Mouse (Mus musculus) hindbrain, embryonic 12.5 days (tissue): ENCODE results near the gene Bmp7. TPM values are rescaled to one million over a fixed set of nuclear protein-coding genes. Genes with fewer than 3 reads are reported as not detected.

Source experiments
- ATAC-seq: fragments of 200-750 bp; cut with Nextera tagmentation; 2 replicates; pipeline ENCODE4 v1.8.0; 2017; ENCODE audit warnings: moderate TSS enrichment; ENCODE audit not compliant: low FRiP score
- H3K27ac ChIP-seq: fragments of 300-500 bp; sonication (generic); 2 replicates; pipeline ENCODE4 v1.5.1; 2016; ENCODE audit warnings: mild to moderate bottlenecking
- H3K27me3 ChIP-seq: fragments of 300-500 bp; sonication (generic); 2 replicates; pipeline ENCODE4 v1.6.1; 2016; ENCODE audit warnings: mild to moderate bottlenecking
- H3K36me3 ChIP-seq: fragments of 300-500 bp; sonication (generic); 2 replicates; pipeline ENCODE4 v1.6.1; 2016; ENCODE audit warnings: mild to moderate bottlenecking
- H3K4me1 ChIP-seq: fragments of 300-500 bp; sonication (generic); 2 replicates; pipeline ENCODE4 v1.6.1; 2016
- H3K4me2 ChIP-seq: fragments of 300-500 bp; sonication (generic); replicated peaks from 2 replicates; pipeline ENCODE4 v1.6.1; 2016; ENCODE audit warnings: mild to moderate bottlenecking
- H3K4me3 ChIP-seq: fragments of 300-500 bp; sonication (generic); 2 replicates; pipeline ENCODE4 v1.5.1; 2016; ENCODE audit warnings: mild to moderate bottlenecking
- H3K9ac ChIP-seq: fragments of 300-500 bp; sonication (generic); 2 replicates; pipeline ENCODE4 v1.6.1; 2016; ENCODE audit warnings: mild to moderate bottlenecking, moderate library complexity
- H3K9me3 ChIP-seq: fragments of 300-500 bp; sonication (generic); replicated peaks from 2 replicates; pipeline ENCODE4 v1.6.1; 2016; ENCODE audit warnings: mild to moderate bottlenecking
- WGBS: fragments of 180-500 bp; shearing (Covaris S2); methylation state at CpG from one replicate; pipeline ENCODE4 v1.1.7; 2016; 5-methylcytosine and 5-hydroxymethylcytosine counted together
- polyA plus RNA-seq: library from polyadenylated mRNA; unstranded; fragments of >200 nt; fragmentation: Nextera tagmentation; extraction: Ambion mirVana; gene quantifications from 2 replicates; pipeline ENCODE4 v1.2.1, GENCODE M21; 2016

The Bmp7 gene
- 18.3 and 19.0 TPM in 2 replicates for polyA plus RNA-seq

GRCm38 (mm10) chr2:172940003-172940798, at the start of gene Bmp7:
TSS of gene Bmp7 (minus strand) at chr2:172940321.
- Histone ChIP-seq H3K4me1 (peaks cover 59% of the 10 kb centered on the region), H3K9me3 (no peaks in the 10 kb centered on the region), H3K4me3 (peak within 1 kb of the TSS; percentile 38), H3K4me2 (peak within 1 kb of the TSS; percentile 83), H3K27ac (peak within 1 kb of the TSS; percentile 56), H3K27me3 (peaks cover 97% of the 10 kb centered on the region), H3K36me3 (no peaks in the 10 kb centered on the region), H3K9ac (peak within 1 kb of the TSS; percentile 58)
- under 1% methylated on average over 81 of the region's 82 CpGs for WGBS
- peak; percentile 39 for ATAC-seq

GRCm38 (mm10) chr2:172982776-172983561, 42.8 kb upstream of the Bmp7 start:
- WGBS, result 73% methylated on average over 9 of the region's 9 CpGs
- Histone ChIP-seq H3K9me3 (no peaks in the 10 kb centered on the region), H3K27ac (no peak overlapping the region), H3K4me1 (no peaks in the 10 kb centered on the region), H3K4me3 (no peak overlapping the region), H3K9ac (no peak overlapping the region), H3K27me3 (0 out of 2 replicates have a peak, but pooled peaks cover 4% of the 10 kb centered on the region), H3K36me3 (no peaks in the 10 kb centered on the region), H3K4me2 (no peak overlapping the region)
- no peak for ATAC-seq

GRCm38 (mm10) chr2:172979666-172980345, 39.7 kb upstream of the Bmp7 start:
- H3K27ac ChIP-seq, result no peak overlapping the region
- peaks cover 18% of the 10 kb centered on the region for H3K4me1 ChIP-seq
- no peak for ATAC-seq
- H3K36me3 ChIP-seq, result no peaks in the 10 kb centered on the region
- H3K9me3 ChIP-seq, result no peaks in the 10 kb centered on the region
- no peaks in the 10 kb centered on the region for H3K27me3 ChIP-seq
- H3K4me2 ChIP-seq, result no peak overlapping the region
- no peak overlapping the region for H3K9ac ChIP-seq
- WGBS, result 93% methylated on average over 40 of the region's 43 CpGs
- H3K4me3 ChIP-seq, result no peak overlapping the region

GRCm38 (mm10) chr2:172978131-172978633, 38.1 kb upstream of the Bmp7 start:
- ATAC-seq, result no peak
- peaks cover 27% of the 10 kb centered on the region for H3K4me1 ChIP-seq
- no peak overlapping the region for H3K9ac ChIP-seq
- H3K27ac ChIP-seq, result no peak overlapping the region
- H3K36me3 ChIP-seq, result no peaks in the 10 kb centered on the region
- H3K4me2 ChIP-seq, result no peak overlapping the region
- H3K27me3 ChIP-seq, result no peaks in the 10 kb centered on the region
- WGBS, result 48% methylated on average over 4 of the region's 4 CpGs
- no peaks in the 10 kb centered on the region for H3K9me3 ChIP-seq
- H3K4me3 ChIP-seq, result no peak overlapping the region

GRCm38 (mm10) chr2:172977409-172978130, 37.4 kb upstream of the Bmp7 start, which contains the start of gene Spo11:
TSS of gene Spo11 (plus strand) at chr2:172977700.
- Histone ChIP-seq H3K36me3 (no peaks in the 10 kb centered on the region), H3K27me3 (no peaks in the 10 kb centered on the region), H3K27ac (peak within 1 kb of the TSS; percentile 30), H3K4me3 (no peak within 1 kb of the TSS), H3K4me1 (peaks cover 27% of the 10 kb centered on the region), H3K9ac (no peak within 1 kb of the TSS), H3K4me2 (peak within 1 kb of the TSS; percentile 34), H3K9me3 (no peaks in the 10 kb centered on the region)
- ATAC-seq, result no peak
- 11% methylated on average over 14 of the region's 14 CpGs for WGBS

- Histone ChIP-seq H3K4me2 (peak overlapping the region; percentile 34; the same call in 1 of the 2 replicates), H3K27me3 (no peaks in the 10 kb centered on the region), H3K4me1 (peaks cover 27% of the 10 kb centered on the region), H3K36me3 (no peaks in the 10 kb centered on the region), H3K27ac (no peak overlapping the region; the same call in 1 of the 2 replicates), H3K9ac (no peak overlapping the region), H3K9me3 (no peaks in the 10 kb centered on the region), H3K4me3 (no peak overlapping the region)
- no peak for ATAC-seq
- 26% methylated on average over 7 of the region's 7 CpGs for WGBS
Measured at GRCm38 (mm10) chr2:172976661-172977238, 36.6 kb upstream of the Bmp7 start.

GRCm38 (mm10) chr2:172975159-172975558, 35.0 kb upstream of the Bmp7 start:
- no peak for ATAC-seq
- H3K36me3 ChIP-seq, result no peaks in the 10 kb centered on the region
- no peak overlapping the region for H3K4me2 ChIP-seq
- WGBS, result 85% methylated on average over 6 of the region's 6 CpGs
- H3K4me1 ChIP-seq, result peaks cover 27% of the 10 kb centered on the region
- H3K9me3 ChIP-seq, result no peaks in the 10 kb centered on the region
- H3K4me3 ChIP-seq, result no peak overlapping the region
- H3K27ac ChIP-seq, result no peak overlapping the region
- H3K27me3 ChIP-seq, result no peaks in the 10 kb centered on the region
- no peak overlapping the region for H3K9ac ChIP-seq

GRCm38 (mm10) chr2:172974701-172975100, 34.6 kb upstream of the Bmp7 start:
- no peaks in the 10 kb centered on the region for H3K36me3 ChIP-seq
- H3K4me3 ChIP-seq, result no peak overlapping the region
- WGBS, result 31% methylated on average over 7 of the region's 7 CpGs
- H3K27me3 ChIP-seq, result no peaks in the 10 kb centered on the region
- H3K9ac ChIP-seq, result no peak overlapping the region
- no peak overlapping the region for H3K4me2 ChIP-seq
- no peak for ATAC-seq
- H3K4me1 ChIP-seq, result peaks cover 27% of the 10 kb centered on the region
- no peak overlapping the region for H3K27ac ChIP-seq
- H3K9me3 ChIP-seq, result no peaks in the 10 kb centered on the region

- H3K36me3 ChIP-seq, result no peaks in the 10 kb centered on the region
- no peak overlapping the region for H3K27ac ChIP-seq
- H3K27me3 ChIP-seq, result no peaks in the 10 kb centered on the region
- no peak overlapping the region for H3K9ac ChIP-seq
- H3K4me3 ChIP-seq, result no peak overlapping the region
- H3K4me2 ChIP-seq, result no peak overlapping the region
- H3K4me1 ChIP-seq, result peaks cover 27% of the 10 kb centered on the region
- 19% methylated on average over 7 of the region's 7 CpGs for WGBS
- H3K9me3 ChIP-seq, result no peaks in the 10 kb centered on the region
- no peak for ATAC-seq
Measured at GRCm38 (mm10) chr2:172973806-172974565, 33.9 kb upstream of the Bmp7 start.

GRCm38 (mm10) chr2:172971865-172972264, 31.7 kb upstream of the Bmp7 start:
- no peak overlapping the region for H3K27ac ChIP-seq
- ATAC-seq, result no peak
- H3K9ac ChIP-seq, result no peak overlapping the region
- no peak overlapping the region for H3K4me2 ChIP-seq
- no peaks in the 10 kb centered on the region for H3K36me3 ChIP-seq
- H3K9me3 ChIP-seq, result no peaks in the 10 kb centered on the region
- peaks cover 16% of the 10 kb centered on the region for H3K4me1 ChIP-seq
- WGBS, result 93% methylated on average over 2 of the region's 2 CpGs
- H3K4me3 ChIP-seq, result no peak overlapping the region
- no peaks in the 10 kb centered on the region for H3K27me3 ChIP-seq

- no peak for ATAC-seq
- Histone ChIP-seq H3K4me1 (0 out of 2 replicates have a peak, but pooled peaks cover 2% of the 10 kb centered on the region), H3K9me3 (no peaks in the 10 kb centered on the region), H3K4me3 (no peak overlapping the region), H3K36me3 (no peaks in the 10 kb centered on the region), H3K27me3 (no peaks in the 10 kb centered on the region), H3K4me2 (no peak overlapping the region), H3K27ac (no peak overlapping the region), H3K9ac (no peak overlapping the region)
- WGBS, result 86% methylated on average over 5 of the region's 5 CpGs
Measured at GRCm38 (mm10) chr2:172966480-172966879, 26.4 kb upstream of the Bmp7 start.
